Mouse (Mus musculus): ENCODE measurements around the gene Tmppe.

The Tmppe gene

DNA sequence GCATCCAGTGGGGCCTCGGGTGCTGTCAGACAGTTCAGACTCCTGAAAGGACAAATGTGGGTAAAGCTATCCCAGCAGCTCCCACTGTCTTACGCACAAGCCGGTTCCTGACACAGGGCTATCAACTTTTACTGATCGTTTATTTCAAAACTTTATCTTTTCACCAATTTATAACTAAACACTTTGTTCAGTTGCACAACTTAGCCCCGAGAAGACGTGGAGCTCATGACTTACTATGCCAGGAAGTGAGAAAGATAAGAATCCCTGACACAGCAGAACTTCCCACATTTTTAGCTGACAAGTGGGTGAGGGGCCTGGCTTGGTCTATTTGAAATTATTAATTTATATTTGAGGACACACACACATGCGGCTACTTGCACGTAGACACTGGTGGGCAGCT lies 6.2 kb upstream of the Tmppe start:
- no peak for DNase-seq (ENCODE audit: low spot score)

DNA sequence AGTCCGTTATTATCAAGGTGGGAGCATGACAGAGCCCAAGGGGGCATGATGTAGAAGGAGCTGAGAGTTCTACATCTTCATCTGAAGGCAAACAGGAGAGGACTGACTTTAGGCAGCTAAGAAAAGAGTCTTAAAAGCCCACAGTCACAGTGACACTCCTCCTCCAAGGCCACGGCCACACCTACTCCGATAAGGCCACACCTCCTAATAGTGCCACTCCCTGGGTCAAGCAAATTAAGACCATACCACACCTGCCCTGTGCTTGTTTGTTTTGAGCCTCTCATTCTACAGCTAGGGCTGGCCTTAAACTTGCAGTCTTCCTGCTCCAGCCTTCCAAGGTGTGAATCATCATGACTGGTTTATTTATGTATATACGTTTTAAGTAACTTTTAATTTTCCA lies 5.6 kb upstream of the Tmppe start:
- no peak for DNase-seq (ENCODE audit: low spot score)

DNA sequence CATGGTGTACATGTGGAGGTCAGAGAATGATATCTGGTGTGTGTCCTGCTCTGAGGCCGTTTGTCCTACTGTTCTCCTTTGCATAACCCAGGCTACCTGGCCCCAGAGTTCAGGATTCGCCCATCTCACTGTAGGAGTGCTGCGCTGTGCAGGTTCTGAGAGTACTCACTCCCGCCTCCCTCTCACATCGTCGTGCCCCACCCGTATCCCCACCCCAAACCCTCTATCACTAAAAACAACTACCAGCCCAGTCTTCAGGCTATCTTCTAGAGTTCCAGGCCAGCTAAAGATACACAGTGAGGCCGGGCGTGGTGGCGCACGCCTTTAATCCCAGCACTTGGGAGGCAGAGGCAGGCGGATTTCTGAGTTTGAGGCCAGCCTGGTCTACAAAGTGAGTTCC lies 1.2 kb upstream of the Tmppe start:
- DNase-seq (ENCODE audit: low spot score): no peak

DNA sequence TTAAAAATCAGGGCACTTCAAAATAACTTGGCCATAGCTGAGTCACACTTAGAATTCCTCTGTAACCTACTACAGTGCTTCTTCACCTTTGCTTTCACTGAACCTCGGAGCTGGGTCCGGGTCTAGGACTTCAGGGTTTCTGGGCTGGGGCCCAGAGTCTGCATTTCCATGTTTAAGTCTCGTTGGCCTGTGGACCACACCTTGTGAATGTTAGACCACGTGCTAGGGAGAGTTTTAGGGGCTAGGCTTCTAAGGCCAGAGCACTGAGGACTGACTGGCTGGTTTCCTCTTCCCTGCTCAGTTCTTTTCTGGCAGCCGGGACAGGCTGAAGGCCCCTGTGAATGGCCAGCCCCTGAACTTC lies 337 bp upstream of the Tmppe start:
- peak; percentile 61 for DNase-seq (ENCODE audit: low spot score)

DNA sequence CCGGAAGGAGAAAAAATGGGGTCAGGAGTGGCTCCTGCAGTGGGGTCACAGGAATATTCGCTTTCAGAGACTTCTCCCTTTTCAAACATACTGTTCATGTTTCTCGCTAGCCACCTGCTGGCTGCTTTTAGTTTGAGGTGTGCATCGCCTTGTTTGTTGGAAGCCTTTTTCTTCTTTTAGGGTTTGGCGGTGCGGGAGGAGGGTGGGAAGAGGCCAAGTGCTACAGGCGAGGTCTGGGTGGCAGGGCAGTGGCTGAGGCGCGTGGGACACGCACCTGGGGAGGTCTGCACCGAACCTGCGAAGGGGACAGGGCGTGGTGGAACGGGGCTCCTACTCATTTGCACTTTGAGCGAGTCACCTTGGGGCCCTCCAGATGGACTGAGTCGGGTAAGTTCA lies 778 bp downstream of the Tmppe start:
- peak; percentile 42 for DNase-seq (ENCODE audit: low spot score)

DNA sequence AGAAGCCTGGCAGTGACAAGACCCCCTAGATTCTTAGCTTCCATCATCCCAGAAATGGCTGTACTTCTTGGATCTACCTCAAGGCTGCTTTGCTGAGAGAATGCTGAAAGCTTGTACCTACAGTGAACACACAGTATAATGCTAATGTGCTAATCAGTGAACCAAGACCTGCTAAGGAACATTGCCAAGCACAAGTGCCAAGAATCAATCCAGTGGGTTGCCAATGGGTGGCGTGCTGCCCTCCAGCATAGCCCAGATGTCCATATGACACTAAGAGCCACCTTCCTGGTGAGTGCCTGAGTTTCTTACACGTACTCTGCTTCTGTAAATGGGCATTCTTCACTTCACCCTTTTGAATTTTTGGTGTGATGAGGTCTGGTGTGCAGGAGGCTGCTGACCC lies 6.8 kb downstream of the Tmppe start:
- peak; percentile 43 for DNase-seq (ENCODE audit: low spot score)

DNA sequence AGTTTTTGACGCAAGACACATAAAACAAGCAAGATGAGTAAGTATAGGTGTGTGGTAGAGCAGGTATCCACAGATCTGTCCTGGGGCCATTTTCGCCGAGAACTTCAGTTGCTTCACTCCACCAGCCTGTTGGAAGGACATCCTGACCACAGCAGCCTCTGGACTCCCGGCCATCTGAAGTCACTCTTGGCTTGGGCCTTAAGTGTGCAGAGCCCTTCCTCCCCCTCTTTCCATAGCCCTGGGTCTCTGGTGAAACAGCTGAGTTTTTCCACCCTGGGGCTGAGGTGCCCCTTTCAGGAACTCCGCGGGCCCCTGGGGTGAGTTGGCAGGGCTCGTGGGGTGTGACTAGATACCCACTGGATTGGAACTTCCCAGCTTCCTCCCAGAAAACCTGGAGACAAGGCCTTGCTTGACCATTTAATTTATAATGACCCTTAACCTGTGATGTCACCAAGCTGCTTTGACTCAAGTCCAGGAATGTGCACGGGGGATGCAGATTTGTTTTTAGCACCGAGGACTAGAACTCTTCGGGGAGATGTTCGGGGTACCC lies 9.5 kb downstream of the Tmppe start:
- DNase-seq (ENCODE audit: low spot score): no peak

DNA sequence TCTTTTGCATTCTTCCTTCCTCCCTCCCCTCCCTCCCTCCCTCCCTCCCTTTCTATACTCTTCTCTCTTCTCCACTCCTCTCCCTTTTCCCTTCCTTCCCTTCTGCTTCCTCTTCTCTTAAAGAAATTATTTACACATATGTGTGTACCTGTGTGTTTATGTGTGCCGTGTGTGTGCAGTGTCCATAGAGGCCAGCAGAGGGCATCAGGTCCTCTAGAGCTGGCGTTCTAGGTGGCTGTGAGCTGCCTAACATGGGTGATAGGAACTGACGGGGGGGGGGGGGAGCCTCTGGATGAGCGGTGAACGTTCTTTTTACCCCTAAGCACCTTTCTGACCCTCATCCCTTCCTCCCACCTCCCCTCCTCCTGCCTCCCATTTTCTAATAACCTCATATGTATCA lies 10.4 kb downstream of the Tmppe start:
- no peak for DNase-seq (ENCODE audit: low spot score)

DNA sequence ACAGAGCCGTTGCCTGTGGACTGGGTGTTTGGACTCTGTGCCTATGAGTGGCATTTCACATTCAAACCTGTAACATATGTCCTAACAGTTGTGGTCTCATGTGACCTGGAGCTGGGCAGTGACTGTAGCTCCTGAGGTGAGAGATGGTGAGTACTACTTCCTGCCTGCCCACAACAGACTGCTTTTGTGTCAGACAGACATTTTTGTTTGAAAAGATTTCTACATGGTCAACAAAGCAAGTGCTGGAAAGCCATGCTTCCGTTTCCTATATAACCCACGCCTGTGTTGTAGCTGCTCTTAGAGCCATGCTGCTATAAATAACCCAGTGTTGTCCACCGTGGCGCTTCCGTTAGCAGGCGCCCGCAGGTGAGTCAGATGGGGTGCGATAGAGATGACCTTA lies 11.5 kb downstream of the Tmppe start:
- DNase-seq (ENCODE audit: low spot score): no peak

DNA sequence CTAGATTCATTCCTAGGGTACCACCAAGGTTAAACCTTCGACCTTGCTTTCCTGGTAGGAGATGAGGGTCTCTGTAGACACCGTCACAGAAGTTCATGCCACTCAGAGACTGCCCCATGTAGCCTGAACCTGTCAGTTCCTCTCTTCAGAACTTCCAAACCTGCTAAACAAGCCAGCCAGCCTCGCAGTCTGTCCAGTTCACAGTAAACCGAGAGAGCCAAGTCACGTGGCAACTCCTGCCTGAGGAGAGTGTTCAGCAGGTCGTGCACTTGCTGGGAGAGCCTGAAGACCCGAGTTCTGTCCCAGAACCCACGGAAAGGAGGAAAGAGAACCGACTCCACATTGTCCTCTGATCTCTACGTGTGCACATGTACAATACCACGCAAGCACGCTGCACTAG lies 13.0 kb downstream of the Tmppe start:
- no peak for DNase-seq (ENCODE audit: low spot score)

DNA sequence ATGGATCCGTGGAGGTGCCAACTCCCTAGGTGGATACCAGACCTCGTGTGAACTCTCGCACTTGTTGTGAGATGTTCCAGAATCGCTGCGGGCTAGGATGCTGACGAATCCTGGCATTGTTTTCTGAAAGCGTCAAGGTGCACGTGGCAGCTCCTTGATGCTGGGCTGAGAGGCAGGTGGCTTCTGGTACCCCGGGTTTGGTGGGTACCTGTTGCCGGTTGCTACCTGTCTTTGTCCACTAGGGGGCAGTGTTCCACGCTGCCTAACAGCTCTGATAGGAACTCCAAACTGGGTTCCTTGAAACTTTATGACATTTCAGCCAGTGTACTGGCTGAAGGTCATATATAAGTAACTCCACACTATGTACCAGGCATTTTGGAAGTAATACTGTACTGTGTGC lies 14.8 kb downstream of the Tmppe start:
- peak; percentile 70 for DNase-seq (ENCODE audit: low spot score)

DNA sequence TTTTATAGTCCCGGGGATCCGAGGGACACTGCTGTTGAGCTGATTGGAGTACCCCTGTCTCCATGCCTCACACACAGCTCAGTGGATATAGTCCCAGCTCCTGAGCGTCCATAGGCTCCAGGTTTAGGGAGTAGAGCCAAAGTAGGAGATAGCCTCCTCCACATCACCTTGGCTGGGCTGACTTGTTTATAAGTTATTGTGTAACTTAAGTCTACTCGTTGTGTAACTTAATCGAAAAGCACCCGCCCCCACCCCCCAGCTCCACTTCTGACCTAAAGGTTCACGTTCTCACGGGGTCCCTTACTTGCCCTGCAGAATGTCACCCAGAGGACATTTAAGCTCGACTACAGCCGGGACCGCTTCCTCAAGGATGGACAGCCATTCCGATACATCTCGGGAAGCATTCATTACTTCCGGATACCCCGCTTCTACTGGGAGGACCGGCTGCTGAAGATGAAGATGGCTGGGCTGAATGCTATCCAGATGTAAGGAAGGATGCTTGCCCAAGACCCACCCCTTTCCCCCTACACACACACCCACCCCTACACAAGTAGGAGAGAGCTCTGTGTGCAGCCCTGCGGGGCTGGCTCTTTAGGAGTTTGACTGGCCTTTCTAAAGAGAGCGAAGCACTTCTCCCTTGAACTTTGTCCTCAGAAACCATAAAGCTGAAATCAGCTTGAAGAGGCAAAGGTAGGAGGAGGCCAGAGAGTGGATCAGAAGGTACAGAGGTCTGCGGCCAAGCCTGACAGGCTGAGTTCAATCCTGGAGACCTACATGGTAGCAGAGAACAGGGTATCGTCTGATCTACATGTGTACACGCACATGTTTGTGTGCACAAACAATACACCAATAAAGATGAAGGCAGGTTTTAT lies 16.0 kb downstream of the Tmppe start:
- DNase-seq (ENCODE audit: low spot score): no peak

DNA sequence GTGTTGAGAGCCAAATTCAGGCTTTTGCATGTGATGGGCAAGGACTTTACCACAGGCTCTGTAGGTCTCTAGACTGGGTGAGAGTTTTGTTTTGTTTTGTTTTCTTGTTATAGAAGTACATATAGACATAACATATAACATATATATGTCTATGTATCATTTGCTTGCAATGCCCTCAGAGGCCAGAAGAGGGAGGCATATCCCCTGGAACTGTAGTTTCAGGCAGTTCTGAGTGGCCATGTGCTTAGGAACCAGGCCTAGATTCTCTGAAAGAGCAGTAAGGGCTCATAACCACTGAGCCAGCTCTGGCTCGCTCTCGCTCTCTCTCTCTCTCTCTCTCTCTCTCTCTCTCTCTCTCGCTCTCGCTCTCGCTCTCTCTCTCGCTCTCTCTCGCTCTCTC lies 17.3 kb downstream of the Tmppe start:
- peak; percentile 36 for DNase-seq (ENCODE audit: low spot score)

DNA sequence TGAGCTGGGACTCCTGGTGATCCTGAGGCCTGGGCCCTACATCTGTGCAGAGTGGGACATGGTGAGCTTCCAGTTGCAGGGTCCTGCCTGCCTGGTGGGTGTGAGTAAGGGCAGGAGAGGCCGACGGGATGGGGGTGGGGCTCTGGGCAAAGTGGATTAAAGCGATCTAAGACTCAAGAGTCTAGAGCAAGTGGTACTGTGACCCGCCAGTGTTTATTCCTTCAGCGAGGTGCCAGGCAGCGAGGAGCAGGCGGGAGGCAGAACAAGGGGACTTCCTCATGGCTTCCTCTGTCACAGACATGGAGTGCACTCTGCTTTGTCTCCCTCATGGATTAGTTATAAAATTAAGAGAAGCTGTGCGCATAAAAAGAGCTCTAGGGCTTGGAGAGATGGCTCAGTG lies 19.5 kb downstream of the Tmppe start:
- DNase-seq (ENCODE audit: low spot score): no peak

DNA sequence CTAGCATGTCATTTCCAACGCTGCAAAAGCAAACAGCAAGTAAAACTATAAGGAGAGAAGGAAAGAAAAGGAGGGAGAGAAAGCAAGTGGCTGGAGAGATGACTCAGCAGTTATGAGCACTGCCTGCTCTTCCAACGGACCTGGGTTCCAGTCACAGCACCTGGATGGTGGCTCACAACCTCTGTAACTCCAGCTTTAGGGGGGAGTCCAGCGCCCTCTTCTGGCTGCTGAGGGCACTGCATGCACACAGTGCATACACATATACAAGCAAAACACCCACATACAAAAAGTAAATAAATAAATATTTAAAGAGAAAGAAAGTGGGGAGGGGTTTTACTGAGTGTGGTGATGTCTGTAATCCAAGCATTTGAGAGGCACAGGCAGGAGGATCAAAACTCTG lies 20.1 kb downstream of the Tmppe start:
- DNase-seq (ENCODE audit: low spot score): no peak

DNA sequence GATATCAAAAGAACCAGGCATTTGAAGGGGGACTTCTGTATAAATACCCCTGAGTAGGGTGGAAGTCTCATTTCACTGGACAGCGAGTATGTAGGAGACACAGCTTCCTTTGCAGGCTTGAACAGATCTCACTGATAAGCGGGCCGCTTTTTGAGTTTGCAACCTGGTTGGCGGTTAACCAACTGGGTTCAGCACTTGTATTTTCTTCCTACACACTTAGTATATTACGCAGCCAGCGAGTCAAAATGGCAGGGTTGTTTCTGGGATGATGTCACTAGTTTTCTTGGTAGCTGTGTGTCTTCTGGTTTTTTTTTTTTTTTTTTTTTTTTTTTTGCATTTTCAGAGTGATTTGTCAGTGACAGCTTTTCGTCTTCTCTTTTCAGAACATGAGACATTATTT lies 20.9 kb downstream of the Tmppe start:
- DNase-seq (ENCODE audit: low spot score): no peak

DNA sequence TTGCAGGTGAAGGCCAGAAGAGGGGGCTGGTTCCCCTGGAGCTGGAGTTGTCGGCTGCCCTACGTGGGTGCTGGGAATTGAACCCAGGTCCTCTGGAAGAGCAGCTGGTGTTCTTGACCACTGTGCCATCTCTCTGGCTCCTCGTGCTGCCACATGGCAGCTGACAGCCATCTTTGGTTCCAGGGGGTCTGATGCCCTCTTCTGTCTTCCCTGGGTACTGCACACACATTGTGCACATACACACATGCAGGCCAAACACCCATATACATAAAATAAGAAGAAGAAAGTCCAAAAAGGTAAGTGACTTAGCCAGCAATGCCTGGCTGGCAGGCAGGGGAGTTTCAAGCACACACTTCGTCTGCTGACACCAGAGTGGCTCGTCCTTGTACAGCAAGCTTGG lies 24.7 kb downstream of the Tmppe start:
- DNase-seq (ENCODE audit: low spot score): no peak

DNA sequence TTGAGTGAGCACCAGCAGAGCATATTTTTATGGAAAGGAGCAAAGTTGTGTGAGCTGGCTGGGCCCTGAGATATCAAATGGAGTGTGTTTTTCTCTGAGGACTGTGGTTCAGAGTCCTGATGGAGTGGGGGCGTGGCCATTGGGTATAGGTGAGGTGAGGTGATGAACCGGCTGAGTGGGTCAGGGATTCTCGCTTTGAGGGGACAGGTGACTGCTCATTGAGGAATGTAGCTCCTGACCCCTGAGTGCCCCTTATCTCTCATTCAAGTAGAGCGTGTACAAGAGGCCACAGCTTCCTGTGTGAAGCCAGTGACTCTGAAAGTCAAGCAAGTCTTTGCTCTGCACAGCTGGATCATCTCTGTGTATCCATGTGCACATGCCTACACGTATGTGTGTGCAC lies 25.3 kb downstream of the Tmppe start:
- no peak for DNase-seq (ENCODE audit: low spot score)

DNA sequence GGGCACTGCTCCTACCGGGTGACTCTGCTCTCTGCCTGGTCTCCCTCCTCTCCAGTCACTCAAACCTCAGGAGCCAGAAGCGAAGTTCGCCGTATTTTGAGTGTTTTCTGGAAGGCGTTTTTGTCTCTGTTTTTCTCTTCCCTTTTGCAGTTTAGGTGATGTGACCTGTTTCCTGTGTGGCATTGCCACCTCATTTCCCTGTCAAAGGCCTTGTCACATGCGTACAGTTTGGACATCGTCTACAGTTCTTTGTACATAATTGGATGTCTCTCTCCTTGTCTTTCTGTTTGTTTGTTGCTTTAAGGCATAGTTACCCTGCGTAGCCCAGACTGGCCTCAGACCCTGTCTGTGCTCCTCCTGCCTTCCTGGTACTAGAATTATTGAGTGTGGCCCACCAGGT lies 26.5 kb downstream of the Tmppe start:
- no peak for DNase-seq (ENCODE audit: low spot score)

DNA sequence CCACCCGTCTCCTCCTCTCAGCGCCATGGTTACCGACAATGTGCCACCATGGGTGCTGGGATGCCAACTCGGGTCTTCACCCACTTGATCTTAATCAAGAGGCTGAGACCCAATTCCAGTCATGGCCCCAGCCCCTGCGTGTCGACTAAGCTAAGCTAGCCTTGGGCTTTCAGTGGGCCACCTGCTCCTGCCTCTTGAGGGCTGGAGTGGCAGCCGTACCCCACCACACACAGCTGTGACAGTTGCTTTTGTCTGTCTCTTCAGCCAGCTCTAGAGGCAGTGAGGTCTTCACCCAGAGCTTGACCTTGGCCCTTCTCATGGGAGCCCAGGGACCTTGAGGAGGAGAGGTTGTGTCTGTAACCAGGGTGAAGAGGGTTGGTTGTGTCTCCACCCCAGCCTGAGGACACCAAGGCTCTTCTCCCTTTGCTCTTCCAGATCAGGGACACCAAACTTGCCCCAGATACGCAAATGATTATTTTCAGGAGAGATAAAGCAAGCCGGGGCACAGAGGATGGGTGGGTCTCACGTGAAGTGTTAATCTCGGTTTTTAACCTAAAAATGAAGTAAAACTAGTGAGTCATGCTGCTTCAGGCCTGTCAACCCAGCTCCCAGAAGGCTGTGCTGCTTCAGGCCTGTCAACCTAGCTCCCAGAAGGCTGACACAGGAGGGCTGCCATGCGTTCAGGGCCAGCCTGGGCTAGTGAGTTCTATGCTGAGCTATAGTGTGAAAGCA lies 27.4 kb downstream of the Tmppe start:
- no peak for DNase-seq (ENCODE audit: low spot score)

DNA sequence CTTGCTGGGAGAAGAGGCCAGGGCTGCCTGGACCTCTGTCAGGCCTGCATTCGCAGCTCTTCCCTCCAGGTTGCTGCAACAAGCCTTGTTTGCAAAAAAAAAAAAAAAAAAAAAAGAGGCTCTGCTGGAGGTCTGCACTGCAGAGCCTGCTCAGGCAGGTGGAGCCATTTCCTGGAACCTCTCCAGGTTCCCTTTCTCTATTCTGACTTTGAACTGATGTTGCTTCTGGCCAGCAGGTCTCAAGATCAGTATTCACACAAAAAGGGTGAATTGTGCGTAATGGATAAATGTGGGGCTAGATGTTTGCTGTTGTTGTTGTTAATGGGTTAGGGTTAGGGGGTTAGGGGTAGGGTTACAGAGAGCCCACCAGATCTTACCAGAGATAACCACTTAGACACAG lies 34.8 kb downstream of the Tmppe start:
- DNase-seq (ENCODE audit: low spot score): no peak

DNA sequence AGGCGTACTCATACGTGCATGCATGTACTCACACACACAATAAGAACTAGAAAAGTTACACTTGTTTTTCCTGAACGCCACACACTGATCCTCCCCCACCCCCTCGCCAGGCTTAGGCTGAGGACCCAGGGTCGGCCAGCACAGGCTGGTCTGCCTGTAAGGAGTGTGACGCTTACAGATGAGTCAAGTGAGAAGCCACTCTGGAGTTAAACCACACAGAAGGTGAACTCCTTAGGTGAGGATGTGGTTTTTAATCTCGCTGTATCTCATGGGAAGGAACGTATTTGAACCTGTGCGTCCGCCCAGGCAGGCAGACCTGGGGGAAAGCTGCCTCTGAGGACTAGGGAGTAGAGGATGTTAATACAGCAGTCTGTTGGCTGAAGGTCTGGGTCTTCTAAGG lies 39.6 kb downstream of the Tmppe start:
- DNase-seq (ENCODE audit: low spot score): no peak

DNA sequence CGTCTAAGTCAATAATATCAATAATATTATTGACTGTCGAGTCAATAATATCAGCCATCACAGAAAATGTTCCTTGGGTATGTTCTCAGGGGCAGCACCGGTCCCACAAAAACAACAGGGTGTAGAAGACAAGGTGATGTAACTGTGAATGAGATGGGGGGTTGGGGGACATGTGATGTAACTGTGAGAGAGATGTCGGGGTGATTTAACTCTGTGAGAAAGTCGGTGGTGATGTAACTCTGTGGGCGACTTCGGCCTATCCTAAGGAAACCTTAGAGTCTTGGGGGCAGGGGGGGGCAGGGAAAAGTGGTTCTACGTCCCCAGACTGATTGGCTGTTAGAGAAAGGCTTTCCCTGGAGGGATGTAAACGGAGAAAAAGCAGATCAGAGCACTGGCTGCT lies 41.3 kb downstream of the Tmppe start:
- DNase-seq (ENCODE audit: low spot score): no peak

DNA sequence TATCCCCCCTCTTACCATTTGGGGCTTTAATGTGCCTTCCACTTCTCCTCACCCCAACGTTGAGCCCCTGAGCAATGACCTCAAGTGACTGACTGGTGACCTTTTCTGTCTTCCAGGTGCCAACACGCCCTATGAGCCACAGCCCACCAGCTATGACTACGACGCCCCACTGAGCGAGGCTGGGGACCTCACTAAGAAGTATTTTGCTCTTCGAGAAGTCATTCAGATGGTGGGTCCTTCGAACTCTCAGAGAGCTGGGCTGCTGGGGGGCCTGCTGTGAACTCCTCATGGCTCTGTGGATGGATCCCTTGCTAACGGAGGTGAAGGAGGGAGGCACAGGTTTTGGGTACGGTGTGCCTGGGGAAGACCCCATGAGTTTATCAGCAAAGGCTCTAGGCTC lies 42.0 kb downstream of the Tmppe start:
- no peak for DNase-seq (ENCODE audit: low spot score)
